Mouse (Mus musculus) left cerebral cortex, postnatal 14 days (tissue): ENCODE measurements at regions not wholly inside any gene's neighbourhood (a gene's known extent, or its start where the extent isn't known, plus 50 kb on each side); places are given as distances from the start of the nearest gene placed in this dataset.

Source experiments
- DNase-seq, 2 experiments: peaks; one replicate each; pipeline ENCODE4 v3.0.0; 2021 to 2022; ENCODE audit warnings: low spot score in 2 of 2, mixed read lengths in 1 of 2
- intact Hi-C: fragments of 180-260 bp; cut with DNase I; formaldehyde crosslinking; loops from one replicate; pipeline ENCODE4 v1.15.1; 2025

- intact Hi-C loops, result no loop called here
- DNase-seq, result no peak
Measured at GRCm38 (mm10) chr4:91596619-91597018, 196.0 kb upstream of the Elavl2 start.

- intact Hi-C loops, result no loop called here
- no peak for DNase-seq
Measured at GRCm38 (mm10) chr4:91595766-91596165, 195.2 kb upstream of the Elavl2 start.

- intact Hi-C loops, result no loop called here
- peak; percentile 25 to 52 for DNase-seq
Measured at GRCm38 (mm10) chr4:91589779-91590178, 189.2 kb upstream of the Elavl2 start.

- no peak for DNase-seq
- intact Hi-C loops, result no loop called here
Measured at GRCm38 (mm10) chr4:91587541-91588059, 187.0 kb upstream of the Elavl2 start.

- DNase-seq, result no peak
- intact Hi-C loops, result no loop called here
Measured at GRCm38 (mm10) chr4:91583035-91583434, 182.4 kb upstream of the Elavl2 start.

- no peak for DNase-seq
- intact Hi-C loops, result no loop called here
Measured at GRCm38 (mm10) chr4:91557452-91557851, 156.9 kb upstream of the Elavl2 start.

- no peak for DNase-seq
- intact Hi-C loops, result no loop called here
Measured at GRCm38 (mm10) chr4:91556959-91557358, 156.4 kb upstream of the Elavl2 start.

GRCm38 (mm10) chr4:91524367-91524766 lies 123.8 kb upstream of the Elavl2 start:
- intact Hi-C loops, result no loop called here
- DNase-seq, result no peak

GRCm38 (mm10) chr4:91511543-91511942 lies 111.0 kb upstream of the Elavl2 start:
- DNase-seq, result no peak
- intact Hi-C loops, result no loop called here

- intact Hi-C loops, result no loop called here
Measured at GRCm38 (mm10) chr4:91509937-91510336, 109.4 kb upstream of the Elavl2 start.

GRCm38 (mm10) chr4:91503273-91503672 lies 102.7 kb upstream of the Elavl2 start:
- no peak for DNase-seq
- intact Hi-C loops, result no loop called here

More at GRCm38 (mm10) chr4:91509937-91510336, 109.4 kb upstream of the Elavl2 start:
- no peak for DNase-seq

GRCm38 (mm10) chr4:91481863-91482475 lies 81.4 kb upstream of the Elavl2 start:
- intact Hi-C loops, result no loop called here
- DNase-seq, result no peak
